Mouse (Mus musculus) kidney, embryonic 14.5 days (tissue): ENCODE measurements at regions not wholly inside any gene's neighbourhood (a gene's known extent, or its start where the extent isn't known, plus 50 kb on each side); places are given as distances from the start of the nearest gene placed in this dataset.

Source experiments
- ATAC-seq: fragments of 200-750 bp; cut with Nextera tagmentation; 2 replicates; pipeline ENCODE4 v1.8.0; 2017; ENCODE audit warnings: moderate number of reproducible peaks, mild to moderate bottlenecking, moderate TSS enrichment, moderate library complexity; ENCODE audit not compliant: low FRiP score, low TSS enrichment
- H3K27ac ChIP-seq: fragments of 300-500 bp; sonication (generic); 2 replicates; pipeline ENCODE4 v1.5.1; 2014; ENCODE audit warnings: low read depth, mild to moderate bottlenecking, low read length, moderate library complexity, mixed read lengths
- H3K27me3 ChIP-seq: fragments of 300-500 bp; sonication (generic); 2 replicates; pipeline ENCODE4 v1.6.1; 2014; ENCODE audit warnings: mild to moderate bottlenecking, low read length; ENCODE audit not compliant: control insufficient read depth, insufficient read depth
- H3K36me3 ChIP-seq: fragments of 300-500 bp; sonication (generic); 2 replicates; pipeline ENCODE4 v1.6.1; 2014; ENCODE audit warnings: low read length, mixed read lengths; ENCODE audit not compliant: control insufficient read depth, insufficient read depth
- H3K4me1 ChIP-seq: fragments of 300-500 bp; sonication (generic); 2 replicates; pipeline ENCODE4 v1.6.1; 2014; ENCODE audit warnings: low read length, mixed read lengths; ENCODE audit not compliant: control insufficient read depth, insufficient read depth
- H3K4me2 ChIP-seq: fragments of 300-500 bp; sonication (generic); replicated peaks from 2 replicates; pipeline ENCODE4 v1.6.1; 2014; ENCODE audit warnings: low read depth, mild to moderate bottlenecking, low read length
- H3K4me3 ChIP-seq: fragments of 300-500 bp; sonication (generic); 2 replicates; pipeline ENCODE4 v1.5.1; 2014; ENCODE audit warnings: mild to moderate bottlenecking, low read length
- H3K9ac ChIP-seq: fragments of 300-500 bp; sonication (generic); 2 replicates; pipeline ENCODE4 v1.6.1; 2014; ENCODE audit warnings: low read depth, mild to moderate bottlenecking, low read length, moderate library complexity
- H3K9me3 ChIP-seq: fragments of 300-500 bp; sonication (generic); 2 replicates; pipeline ENCODE4 v1.6.1; 2016; ENCODE audit warnings: low read length; ENCODE audit not compliant: control insufficient read depth
- WGBS: fragments of 180-500 bp; shearing (Covaris S2); extraction: QIAGEN DNeasy Blood & Tissue Kit; methylation state at CpG from one replicate; pipeline ENCODE4 v1.1.7; 2014; 5-methylcytosine and 5-hydroxymethylcytosine counted together

DNA sequence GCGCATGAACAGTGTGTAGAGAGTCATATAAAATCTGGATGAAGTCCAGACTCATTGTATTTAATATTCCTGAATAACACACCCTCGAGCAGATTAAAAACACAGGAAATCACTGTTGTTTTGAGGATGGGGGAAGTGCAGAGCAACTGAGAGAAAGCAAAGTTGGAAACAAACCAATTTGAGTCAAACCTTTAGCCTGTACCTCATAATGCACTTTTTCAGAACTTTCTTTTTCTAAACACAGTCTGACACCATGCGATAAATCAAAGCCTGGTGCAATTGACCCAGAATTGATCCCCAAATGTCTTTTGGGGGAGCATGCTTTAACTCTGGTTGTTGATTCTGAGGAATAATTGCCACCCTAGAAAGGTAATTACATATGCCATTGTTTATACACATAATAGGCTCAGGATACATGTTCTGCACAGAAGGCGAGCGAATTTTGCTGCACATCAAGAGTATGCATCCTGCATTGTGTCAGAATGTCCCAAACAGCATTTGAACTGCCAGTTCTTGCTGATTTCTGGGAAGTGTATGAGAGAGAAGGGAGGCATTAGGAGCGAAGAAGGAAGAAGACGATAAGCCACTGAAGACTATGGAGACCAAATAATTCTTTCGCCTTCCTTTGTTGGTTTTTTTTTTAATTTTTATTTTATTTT, 245.3 kb upstream of the Nr2f1 start:
- Histone ChIP-seq H3K27ac (no peak overlapping the region), H3K4me1 (no peaks in the 10 kb centered on the region; the same call in 1 of the 2 replicates), H3K4me2 (no peak overlapping the region), H3K4me3 (no peak overlapping the region), H3K9me3 (no peaks in the 10 kb centered on the region), H3K9ac (no peak overlapping the region), H3K27me3 (no peaks in the 10 kb centered on the region), H3K36me3 (no peaks in the 10 kb centered on the region)
- 64% methylated on average over 8 of the region's 8 CpGs for WGBS
- peak; percentile 6; the same call in 1 of the 2 replicates for ATAC-seq

DNA sequence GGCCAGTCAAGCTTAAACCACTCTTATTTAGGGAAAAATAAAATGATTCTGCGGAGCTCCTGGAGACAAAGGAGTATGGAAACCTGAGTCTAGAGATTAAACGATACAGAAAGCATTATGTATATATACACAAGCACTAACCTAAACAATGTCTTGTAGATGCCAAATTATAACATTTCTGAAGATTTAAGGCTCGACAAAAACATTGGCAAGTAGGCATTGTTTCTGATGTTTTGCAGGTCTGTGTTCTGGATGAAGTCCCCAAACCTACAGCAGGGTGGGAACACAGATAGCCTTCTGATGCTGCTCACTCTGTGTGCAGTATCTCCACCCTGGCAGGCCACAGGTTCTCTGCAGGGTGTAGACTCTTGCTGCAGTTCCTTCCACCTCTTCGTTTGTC, 228.9 kb upstream of the Nr2f1 start:
- H3K4me2 ChIP-seq, result peak overlapping the region; percentile 46; the same call in 1 of the 2 replicates
- H3K27ac ChIP-seq, result no peak overlapping the region
- no peaks in the 10 kb centered on the region for H3K9me3 ChIP-seq
- 65% methylated on average over 4 of the region's 4 CpGs for WGBS
- no peaks in the 10 kb centered on the region for H3K36me3 ChIP-seq
- no peak overlapping the region for H3K4me3 ChIP-seq
- H3K4me1 ChIP-seq, result no peaks in the 10 kb centered on the region
- ATAC-seq, result no peak
- H3K9ac ChIP-seq, result no peak overlapping the region
- no peaks in the 10 kb centered on the region for H3K27me3 ChIP-seq

DNA sequence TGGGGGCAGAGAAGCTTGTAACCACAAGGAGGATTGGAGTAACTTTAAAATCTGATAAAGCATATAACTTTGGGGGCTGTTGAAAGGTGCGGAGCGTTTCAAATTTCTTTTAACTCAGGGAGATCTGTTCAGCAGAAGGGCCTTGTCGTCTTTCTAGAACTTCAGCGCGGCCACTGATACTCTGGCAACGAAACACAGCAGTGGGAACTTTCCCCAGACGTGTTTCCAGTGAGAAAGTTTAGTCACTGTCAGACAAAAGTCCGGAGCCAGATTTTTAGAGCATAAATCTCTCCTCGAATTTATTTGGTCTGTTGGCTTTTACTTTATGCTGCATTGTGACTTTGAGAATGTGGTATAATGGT, 228.5 kb upstream of the Nr2f1 start:
- Histone ChIP-seq H3K4me1 (no peaks in the 10 kb centered on the region), H3K36me3 (no peaks in the 10 kb centered on the region), H3K4me2 (peak overlapping the region; percentile 46), H3K27ac (no peak overlapping the region; the same call in 1 of the 2 replicates), H3K9me3 (no peaks in the 10 kb centered on the region), H3K27me3 (no peaks in the 10 kb centered on the region), H3K9ac (0 out of 2 replicates have a peak overlapping the region, but pooled peaks have one; percentile 23), H3K4me3 (no peak overlapping the region; the same call in 1 of the 2 replicates)
- ATAC-seq, result peak; percentile 21; the same call in 1 of the 2 replicates
- 7% methylated on average over 9 of the region's 9 CpGs for WGBS

DNA sequence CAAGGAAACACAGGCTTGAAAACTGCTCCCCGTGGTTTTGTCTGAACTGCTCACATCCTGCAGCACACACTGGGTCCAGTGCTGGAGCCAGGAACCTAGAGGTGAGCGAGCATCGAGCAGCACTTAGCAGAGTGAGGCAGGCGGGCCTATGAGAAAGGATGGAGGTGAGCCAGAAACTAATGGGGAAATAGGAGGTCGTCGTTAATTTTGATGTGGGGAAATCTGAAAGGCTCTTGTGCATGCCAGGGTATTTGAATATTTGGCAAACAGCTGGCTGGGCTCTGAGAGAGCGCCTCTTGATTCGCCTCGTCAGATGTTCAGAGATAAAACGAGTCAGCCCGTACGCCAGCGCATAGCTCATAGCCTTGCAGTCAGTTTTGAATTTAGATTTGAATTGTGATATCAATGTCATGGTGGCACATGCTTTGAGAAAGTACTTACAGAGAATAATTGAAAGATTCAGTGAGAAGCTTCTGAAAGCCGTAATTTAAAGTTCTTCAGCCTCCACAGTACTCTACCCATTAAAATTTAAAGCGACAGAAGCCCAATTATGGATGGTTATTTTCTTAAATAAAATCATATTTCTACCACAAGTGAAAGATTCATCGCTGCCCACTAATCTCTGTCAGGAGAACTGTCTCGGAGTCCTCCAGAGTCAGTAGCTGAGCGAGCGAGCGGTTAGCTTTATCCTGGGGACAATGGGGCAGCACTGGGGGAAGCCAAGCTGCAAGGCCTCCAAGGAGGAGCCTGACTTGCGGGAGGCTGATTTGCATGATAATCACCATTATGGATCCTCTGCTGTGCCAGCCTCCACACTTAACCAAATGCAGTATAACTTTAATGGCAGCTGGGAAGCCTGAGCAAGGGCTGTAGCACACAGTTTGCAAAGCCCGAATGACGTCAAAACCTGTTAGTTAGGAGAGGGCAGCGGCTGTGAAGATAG, 227.9 kb upstream of the Nr2f1 start:
- Histone ChIP-seq H3K27ac (peak overlapping the region; percentile 61; the same call in 1 of the 2 replicates), H3K4me1 (no peaks in the 10 kb centered on the region), H3K27me3 (no peaks in the 10 kb centered on the region), H3K36me3 (no peaks in the 10 kb centered on the region), H3K9me3 (no peaks in the 10 kb centered on the region), H3K9ac (0 out of 2 replicates have a peak overlapping the region, but pooled peaks have one; percentile 23), H3K4me2 (peak overlapping the region; percentile 46), H3K4me3 (peak overlapping the region; percentile 26; the same call in 1 of the 2 replicates)
- 9% methylated on average over 24 of the region's 24 CpGs for WGBS
- peak; percentile 83 for ATAC-seq

DNA sequence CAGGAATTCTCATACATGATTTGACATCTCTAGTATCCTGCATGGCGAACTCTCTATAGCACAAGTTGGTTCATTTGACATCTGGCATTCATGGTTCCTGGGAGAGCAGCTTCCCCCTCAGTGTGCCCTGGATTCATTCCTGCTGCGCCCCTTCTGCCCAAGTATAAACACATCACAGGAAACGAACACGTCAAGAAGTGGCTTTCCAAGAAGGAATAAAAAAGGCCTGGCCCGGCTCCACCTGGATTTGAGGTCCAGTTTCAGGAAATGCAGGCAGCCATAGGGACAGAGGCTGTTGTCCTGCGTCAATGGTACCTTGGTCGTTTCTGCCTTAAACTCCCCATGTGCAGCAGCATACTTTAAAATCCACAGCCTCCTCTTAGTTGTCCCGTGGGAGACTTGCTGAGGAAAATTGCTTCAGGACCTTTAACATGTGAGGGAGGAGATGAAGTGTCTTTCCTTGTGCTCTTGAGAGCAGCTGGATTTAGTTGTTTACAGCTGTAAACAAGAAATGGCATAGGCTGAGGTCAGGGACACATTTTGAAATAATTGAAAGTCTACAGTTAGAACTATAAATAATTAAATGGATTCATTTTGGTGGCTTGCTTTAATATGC, 226.9 kb upstream of the Nr2f1 start:
- no peak overlapping the region for H3K27ac ChIP-seq
- ATAC-seq, result peak; percentile 37; the same call in 1 of the 2 replicates
- H3K9ac ChIP-seq, result no peak overlapping the region
- no peaks in the 10 kb centered on the region for H3K9me3 ChIP-seq
- no peak overlapping the region for H3K4me3 ChIP-seq
- no peaks in the 10 kb centered on the region for H3K4me1 ChIP-seq
- H3K27me3 ChIP-seq, result no peaks in the 10 kb centered on the region
- 43% methylated on average over 8 of the region's 8 CpGs for WGBS
- no peak overlapping the region for H3K4me2 ChIP-seq
- no peaks in the 10 kb centered on the region for H3K36me3 ChIP-seq

DNA sequence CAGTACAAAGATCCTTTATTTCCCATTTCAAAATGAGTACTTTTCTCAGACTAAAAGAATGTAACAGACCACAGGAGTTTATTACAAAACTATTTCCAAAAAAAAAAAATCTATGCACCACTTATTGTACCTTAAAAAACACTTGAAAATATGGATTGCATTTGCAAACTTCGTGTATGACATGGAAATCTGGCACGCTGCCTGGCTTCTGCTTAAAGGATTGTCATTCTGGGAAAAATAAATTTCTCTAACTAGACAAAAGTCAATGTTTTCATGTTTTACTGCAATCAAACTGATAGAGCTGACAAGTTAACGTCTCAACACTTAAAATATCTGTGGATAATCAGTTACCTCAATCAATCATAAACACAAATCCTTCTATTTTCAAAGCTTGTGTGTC, 205.5 kb upstream of the Nr2f1 start:
- H3K9me3 ChIP-seq, result no peaks in the 10 kb centered on the region
- no peak overlapping the region for H3K9ac ChIP-seq
- no peak overlapping the region for H3K27ac ChIP-seq
- no peak for ATAC-seq
- H3K4me3 ChIP-seq, result no peak overlapping the region
- WGBS, result 51% methylated on average over 3 of the region's 3 CpGs
- no peaks in the 10 kb centered on the region for H3K36me3 ChIP-seq
- no peaks in the 10 kb centered on the region for H3K4me1 ChIP-seq
- no peak overlapping the region for H3K4me2 ChIP-seq
- no peaks in the 10 kb centered on the region; the same call in 1 of the 2 replicates for H3K27me3 ChIP-seq

DNA sequence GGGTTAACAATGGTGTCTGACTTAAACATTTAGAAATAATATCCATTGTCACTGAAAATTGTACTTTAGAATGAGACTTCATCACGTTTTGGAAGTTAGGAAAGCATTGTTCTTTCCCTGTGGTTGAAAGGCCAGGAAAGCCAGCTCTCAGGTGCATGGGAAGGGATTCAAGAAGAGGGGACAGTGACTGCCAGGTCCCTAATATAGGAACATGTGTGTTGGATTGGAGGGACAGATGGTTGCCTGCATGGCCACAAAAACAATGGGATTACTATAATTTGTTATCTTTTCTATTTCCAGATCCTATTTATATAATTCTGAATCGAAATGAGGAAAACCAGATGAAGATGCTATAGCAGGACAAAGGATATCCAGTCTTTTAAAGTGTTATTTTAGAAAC, 184.2 kb upstream of the Nr2f1 start:
- H3K4me1 ChIP-seq, result no peaks in the 10 kb centered on the region
- 71% methylated on average over 2 of the region's 2 CpGs for WGBS
- H3K4me2 ChIP-seq, result no peak overlapping the region
- H3K36me3 ChIP-seq, result no peaks in the 10 kb centered on the region
- no peak overlapping the region for H3K9ac ChIP-seq
- no peak for ATAC-seq
- H3K27ac ChIP-seq, result no peak overlapping the region
- no peak overlapping the region for H3K4me3 ChIP-seq
- H3K9me3 ChIP-seq, result no peaks in the 10 kb centered on the region
- no peaks in the 10 kb centered on the region for H3K27me3 ChIP-seq

DNA sequence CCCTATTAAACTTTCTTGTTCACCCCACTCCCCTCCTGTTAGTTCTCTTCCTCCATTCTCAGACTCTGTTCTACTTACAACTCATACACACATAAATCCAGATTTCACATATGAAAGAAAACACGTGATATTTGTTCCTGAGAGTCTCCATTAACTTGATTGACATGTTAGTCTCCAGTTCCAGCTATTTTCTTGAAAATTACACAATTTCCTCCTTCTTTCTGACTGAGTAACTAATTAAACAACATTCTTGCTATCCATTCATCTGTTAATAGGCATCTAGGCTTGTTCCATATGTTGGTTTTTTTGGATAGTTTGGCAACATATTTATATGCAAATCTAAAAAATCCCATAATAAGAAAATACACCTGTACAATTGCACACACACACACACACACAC, 161.7 kb upstream of the Nr2f1 start:
- Histone ChIP-seq H3K9me3 (no peaks in the 10 kb centered on the region), H3K36me3 (no peaks in the 10 kb centered on the region), H3K4me1 (no peaks in the 10 kb centered on the region), H3K4me3 (no peak overlapping the region), H3K27me3 (no peaks in the 10 kb centered on the region), H3K27ac (no peak overlapping the region), H3K4me2 (no peak overlapping the region), H3K9ac (no peak overlapping the region)
- ATAC-seq, result no peak
- 57% methylated on average over 1 of the region's 1 CpGs for WGBS
